Mouse (Mus musculus) small intestine, adult 2 months (tissue): ENCODE measurements around the gene Ulk4.

ENCODE experiments used
- CTCF ChIP-seq: fragments of 200-500 bp; IDR thresholded peaks from 2 replicates; pipeline ENCODE4 v1.5.1; 2012; ENCODE audit warnings: low read depth, mild to moderate bottlenecking, control low read depth, inconsistent platforms, low read length, moderate library complexity, mixed read lengths; ENCODE audit not compliant: insufficient replicate concordance, insufficient read length; ENCODE audit errors: extremely low read depth
- POLR2A ChIP-seq: fragments of 200-500 bp; IDR thresholded peaks from 2 replicates; pipeline ENCODE4 v1.6.1; 2012; ENCODE audit warnings: low read depth, mild to moderate bottlenecking, control low read depth, inconsistent platforms, low read length, moderate library complexity

DNA sequence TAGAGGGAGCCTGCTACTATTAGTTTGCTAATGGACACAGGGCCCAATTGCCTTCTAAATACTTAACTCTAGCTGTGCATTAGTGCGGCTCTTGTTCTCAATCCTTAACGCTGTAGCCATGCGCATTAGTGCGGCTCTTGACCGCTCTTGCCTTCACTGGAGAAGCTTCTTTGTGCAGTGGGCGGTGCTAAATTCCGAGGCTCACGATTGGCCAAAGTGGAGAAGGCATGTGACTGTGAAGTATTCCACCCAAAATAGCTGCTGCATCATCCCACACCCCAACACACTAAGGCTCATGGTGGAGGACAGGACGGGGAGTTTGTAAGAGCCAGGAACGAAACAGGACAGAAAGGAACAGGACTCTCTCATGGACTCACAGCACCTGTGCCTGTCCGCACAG lies 58.4 kb downstream of the Ulk4 start:
- no peak for TF ChIP-seq POLR2A
- TF ChIP-seq CTCF = no peak
